Mouse (Mus musculus): ENCODE measurements around the gene Fam49a.

GRCm38 (mm10) chr12:12277741-12278463 is 16.0 kb downstream of the Fam49a start:
- no peak for TF ChIP-seq CTCF (IDR thresholded peaks at IDR 0.05; ENCODE audit: low read depth)
- no peak for TF ChIP-seq EP300 (IDR thresholded peaks at IDR 0.05; ENCODE audit: low read depth)

Measured in liver, postnatal 0 days (tissue).